Mouse (Mus musculus): ENCODE measurements at regions not wholly inside any gene's neighbourhood (a gene's known extent, or its start where the extent isn't known, plus 50 kb on each side); places are given as distances from the start of the nearest gene placed in this dataset.

DNA sequence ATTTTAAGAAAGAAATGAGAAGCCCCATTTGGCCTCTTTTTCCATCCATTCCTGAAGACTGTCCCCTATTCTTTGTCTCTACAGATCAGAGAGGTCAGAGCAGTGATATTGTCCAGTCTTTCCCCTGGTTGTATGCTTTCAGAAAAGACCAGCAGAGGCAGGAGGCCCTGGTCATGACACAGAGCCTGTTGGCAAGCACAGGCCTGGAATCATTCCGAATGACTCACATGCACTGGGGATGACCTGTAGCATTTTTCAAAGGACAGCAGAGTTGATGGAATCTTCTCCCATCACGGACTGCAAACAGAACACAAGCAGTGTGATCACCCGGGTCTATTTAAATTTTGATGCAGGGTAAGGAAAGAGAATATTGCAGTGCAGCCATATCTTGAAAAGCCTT is 50.2 kb upstream of the Nxt1 start:
- H3K27me3 ChIP-seq (ENCODE audit: control insufficient read depth, insufficient read depth, low read depth, low read length), result no peaks in the 10 kb centered on the region
- ATAC-seq (ENCODE audit: low read depth), result no peak
- H3K4me3 ChIP-seq (ENCODE audit: low read length), result no peak overlapping the region
- H3K9ac ChIP-seq (ENCODE audit: low read length), result no peak overlapping the region
- no peaks in the 10 kb centered on the region for H3K36me3 ChIP-seq (ENCODE audit: control insufficient read depth, insufficient read depth, low read length)
- 43% methylated on average over 3 of the region's 3 CpGs for WGBS
- no peak overlapping the region for H3K27ac ChIP-seq (ENCODE audit: low read length)
- H3K4me1 ChIP-seq (replicated peaks; ENCODE audit: control insufficient read depth, insufficient read depth, low read length), result no peaks in the 10 kb centered on the region
- H3K9me3 ChIP-seq (ENCODE audit: control insufficient read depth, low read length), result no peaks in the 10 kb centered on the region
- H3K4me2 ChIP-seq (ENCODE audit: low read depth, low read length), result no peak overlapping the region

GRCm38 (mm10) chr2:148611911-148612310 is 60.5 kb upstream of the Nxt1 start:
- Histone ChIP-seq H3K4me3 (ENCODE audit: low read length) (no peak overlapping the region), H3K9ac (ENCODE audit: low read length) (no peak overlapping the region), H3K27me3 (ENCODE audit: control insufficient read depth, insufficient read depth, low read depth, low read length) (no peaks in the 10 kb centered on the region), H3K36me3 (ENCODE audit: control insufficient read depth, insufficient read depth, low read length) (no peaks in the 10 kb centered on the region), H3K9me3 (ENCODE audit: control insufficient read depth, low read length) (no peaks in the 10 kb centered on the region), H3K4me2 (ENCODE audit: low read depth, low read length) (no peak overlapping the region), H3K4me1 (replicated peaks; ENCODE audit: control insufficient read depth, insufficient read depth, low read length) (no peaks in the 10 kb centered on the region), H3K27ac (ENCODE audit: low read length) (no peak overlapping the region)
- no peak for ATAC-seq (ENCODE audit: low read depth)
- 79% methylated on average over 1 of the region's 1 CpGs for WGBS

DNA sequence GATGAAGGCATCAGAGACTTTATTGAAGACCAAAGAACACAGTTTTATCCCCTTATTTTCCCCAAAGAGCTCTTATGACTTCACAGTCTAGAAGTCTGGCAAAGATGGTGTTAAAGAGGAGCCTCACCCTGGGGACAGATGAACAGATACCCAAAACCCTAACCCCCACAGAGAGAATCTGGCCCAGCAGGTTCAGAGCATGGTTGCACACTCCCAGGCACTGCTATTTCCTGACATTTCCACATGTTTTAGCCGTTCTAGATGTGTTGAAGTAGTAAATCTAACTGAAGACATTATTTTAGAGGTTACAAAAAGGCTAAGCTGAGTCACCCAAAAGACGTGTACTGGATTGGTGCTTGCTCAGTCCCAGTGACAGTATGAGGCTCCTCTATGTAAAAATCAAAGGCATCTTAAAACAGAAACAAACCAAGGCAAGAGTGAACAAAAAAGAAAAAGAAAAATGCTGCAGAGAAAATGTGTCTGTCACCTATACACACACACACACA is 66.9 kb upstream of the Nxt1 start:
- Histone ChIP-seq H3K4me2 (ENCODE audit: low read depth, low read length) (no peak overlapping the region), H3K9me3 (ENCODE audit: control insufficient read depth, low read length) (no peaks in the 10 kb centered on the region), H3K27ac (ENCODE audit: low read length) (no peak overlapping the region), H3K9ac (ENCODE audit: low read length) (no peak overlapping the region), H3K4me3 (ENCODE audit: low read length) (no peak overlapping the region), H3K4me1 (replicated peaks; ENCODE audit: control insufficient read depth, insufficient read depth, low read length) (no peaks in the 10 kb centered on the region), H3K36me3 (ENCODE audit: control insufficient read depth, insufficient read depth, low read length) (no peaks in the 10 kb centered on the region), H3K27me3 (ENCODE audit: control insufficient read depth, insufficient read depth, low read depth, low read length) (no peaks in the 10 kb centered on the region)
- WGBS, result 31% methylated on average over 2 of the region's 2 CpGs
- no peak for ATAC-seq (ENCODE audit: low read depth)

DNA sequence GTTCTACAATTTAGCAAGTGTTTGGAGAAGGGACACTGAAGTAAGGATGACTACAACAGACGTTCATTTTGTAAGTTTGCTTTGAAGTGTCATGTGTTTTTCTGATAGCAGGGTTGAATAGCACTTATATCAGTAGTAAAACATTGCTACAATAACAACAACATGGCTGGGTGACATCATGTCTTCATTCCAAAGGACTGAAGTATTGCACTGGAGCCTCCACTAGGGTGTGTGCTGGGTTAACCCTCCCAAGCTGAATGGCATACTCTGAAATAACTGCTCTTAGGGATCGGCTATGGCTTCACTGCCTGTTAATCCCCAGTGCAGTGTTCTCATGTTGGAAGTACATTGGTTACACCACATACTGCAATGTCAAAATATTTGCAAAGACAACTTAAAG is 68.5 kb upstream of the Nxt1 start:
- H3K27ac ChIP-seq (ENCODE audit: low read length), result no peak overlapping the region
- H3K4me2 ChIP-seq (ENCODE audit: low read depth, low read length), result no peak overlapping the region
- 52% methylated on average over 2 of the region's 2 CpGs for WGBS
- no peaks in the 10 kb centered on the region for H3K9me3 ChIP-seq (ENCODE audit: control insufficient read depth, low read length)
- H3K4me3 ChIP-seq (ENCODE audit: low read length), result no peak overlapping the region
- ATAC-seq (ENCODE audit: low read depth), result no peak
- no peak overlapping the region for H3K9ac ChIP-seq (ENCODE audit: low read length)
- H3K27me3 ChIP-seq (ENCODE audit: control insufficient read depth, insufficient read depth, low read depth, low read length), result no peaks in the 10 kb centered on the region
- H3K36me3 ChIP-seq (ENCODE audit: control insufficient read depth, insufficient read depth, low read length), result no peaks in the 10 kb centered on the region
- H3K4me1 ChIP-seq (replicated peaks; ENCODE audit: control insufficient read depth, insufficient read depth, low read length), result no peaks in the 10 kb centered on the region

DNA sequence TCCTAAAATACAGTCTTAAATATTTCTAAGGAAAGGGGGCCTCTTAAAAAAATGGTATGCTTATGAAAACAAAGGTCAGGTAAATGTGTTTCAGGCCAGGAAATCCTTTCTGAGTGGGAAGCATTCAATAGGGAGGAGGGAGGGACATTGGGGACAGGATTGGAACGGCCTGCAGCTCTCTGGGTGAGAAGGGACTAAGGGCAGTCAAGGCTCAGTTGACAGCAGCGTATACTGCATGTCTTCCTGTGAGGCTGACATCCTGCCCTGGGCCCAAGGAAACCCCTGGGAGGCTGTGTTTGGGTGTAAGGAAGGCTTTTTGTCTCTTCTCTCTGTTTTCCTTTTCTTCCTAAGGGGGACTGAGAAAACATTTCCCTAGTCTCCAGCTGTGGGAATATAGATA is 69.1 kb upstream of the Nxt1 start:
- WGBS, result 35% methylated on average over 2 of the region's 2 CpGs
- H3K4me3 ChIP-seq (ENCODE audit: low read length), result no peak overlapping the region
- no peaks in the 10 kb centered on the region for H3K4me1 ChIP-seq (replicated peaks; ENCODE audit: control insufficient read depth, insufficient read depth, low read length)
- H3K27me3 ChIP-seq (ENCODE audit: control insufficient read depth, insufficient read depth, low read depth, low read length), result no peaks in the 10 kb centered on the region
- H3K27ac ChIP-seq (ENCODE audit: low read length), result no peak overlapping the region
- H3K4me2 ChIP-seq (ENCODE audit: low read depth, low read length), result no peak overlapping the region
- no peak overlapping the region for H3K9ac ChIP-seq (ENCODE audit: low read length)
- no peaks in the 10 kb centered on the region for H3K36me3 ChIP-seq (ENCODE audit: control insufficient read depth, insufficient read depth, low read length)
- no peak for ATAC-seq (ENCODE audit: low read depth)
- H3K9me3 ChIP-seq (ENCODE audit: control insufficient read depth, low read length), result no peaks in the 10 kb centered on the region

DNA sequence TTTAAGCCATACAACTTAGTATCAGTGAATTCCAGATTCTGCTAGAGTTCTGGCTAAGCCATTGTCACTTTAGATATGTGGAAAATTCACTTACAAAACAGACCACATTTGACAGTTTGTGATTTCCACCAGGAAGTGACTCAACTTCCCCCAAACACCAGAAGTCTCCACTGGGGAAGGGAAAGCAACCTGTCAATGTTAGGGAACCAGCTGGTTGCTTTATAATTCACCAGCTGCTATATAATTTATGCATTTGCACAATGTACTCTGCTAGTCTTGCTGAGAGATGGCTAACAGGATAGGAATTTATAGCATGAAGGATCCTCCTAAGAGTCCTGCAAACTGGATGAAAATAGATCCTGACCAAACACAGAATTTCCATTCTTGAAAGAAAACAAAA is 72.9 kb upstream of the Nxt1 start:
- no peaks in the 10 kb centered on the region for H3K27me3 ChIP-seq (ENCODE audit: control insufficient read depth, insufficient read depth, low read depth, low read length)
- H3K4me1 ChIP-seq (replicated peaks; ENCODE audit: control insufficient read depth, insufficient read depth, low read length), result no peaks in the 10 kb centered on the region
- H3K4me3 ChIP-seq (ENCODE audit: low read length), result no peak overlapping the region
- H3K27ac ChIP-seq (ENCODE audit: low read length), result no peak overlapping the region
- H3K4me2 ChIP-seq (ENCODE audit: low read depth, low read length), result no peak overlapping the region
- no peaks in the 10 kb centered on the region for H3K9me3 ChIP-seq (ENCODE audit: control insufficient read depth, low read length)
- no peak overlapping the region for H3K9ac ChIP-seq (ENCODE audit: low read length)
- no peak for ATAC-seq (ENCODE audit: low read depth)
- no peaks in the 10 kb centered on the region for H3K36me3 ChIP-seq (ENCODE audit: control insufficient read depth, insufficient read depth, low read length)

DNA sequence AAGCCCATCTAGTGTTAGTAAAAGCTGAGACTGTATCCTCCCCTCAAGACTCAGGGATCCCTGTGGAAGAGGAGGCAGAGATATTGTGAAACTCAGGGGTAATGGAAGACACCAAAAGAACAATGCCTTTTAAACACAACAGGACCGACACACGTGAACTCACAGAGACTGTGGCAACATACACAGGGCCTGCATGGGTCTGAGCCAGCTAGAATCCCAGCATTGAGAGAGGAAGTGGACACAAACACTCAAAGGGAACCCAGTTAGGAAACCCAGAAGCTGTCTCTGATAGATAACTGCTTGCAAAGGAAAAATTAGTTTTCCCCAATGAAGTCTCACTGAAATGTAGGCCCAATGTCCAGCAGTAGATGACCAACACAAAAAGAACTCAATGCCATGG is 75.4 kb upstream of the Nxt1 start:
- Histone ChIP-seq H3K27ac (ENCODE audit: low read length) (no peak overlapping the region), H3K4me3 (ENCODE audit: low read length) (no peak overlapping the region), H3K4me1 (replicated peaks; ENCODE audit: control insufficient read depth, insufficient read depth, low read length) (no peaks in the 10 kb centered on the region), H3K9me3 (ENCODE audit: control insufficient read depth, low read length) (no peaks in the 10 kb centered on the region), H3K36me3 (ENCODE audit: control insufficient read depth, insufficient read depth, low read length) (no peaks in the 10 kb centered on the region), H3K27me3 (ENCODE audit: control insufficient read depth, insufficient read depth, low read depth, low read length) (no peaks in the 10 kb centered on the region), H3K4me2 (ENCODE audit: low read depth, low read length) (no peak overlapping the region), H3K9ac (ENCODE audit: low read length) (no peak overlapping the region)
- 76% methylated on average over 2 of the region's 2 CpGs for WGBS
- no peak for ATAC-seq (ENCODE audit: low read depth)

GRCm38 (mm10) chr2:148585721-148586335 is 86.6 kb upstream of the Nxt1 start:
- no peaks in the 10 kb centered on the region for H3K4me1 ChIP-seq (replicated peaks; ENCODE audit: control insufficient read depth, insufficient read depth, low read length)
- no peak for ATAC-seq (ENCODE audit: low read depth)
- no peak overlapping the region for H3K4me3 ChIP-seq (ENCODE audit: low read length)
- no peak overlapping the region for H3K27ac ChIP-seq (ENCODE audit: low read length)
- WGBS, result 68% methylated on average over 1 of the region's 1 CpGs
- no peaks in the 10 kb centered on the region for H3K36me3 ChIP-seq (ENCODE audit: control insufficient read depth, insufficient read depth, low read length)
- no peak overlapping the region for H3K4me2 ChIP-seq (ENCODE audit: low read depth, low read length)
- H3K9ac ChIP-seq (ENCODE audit: low read length), result no peak overlapping the region
- no peaks in the 10 kb centered on the region for H3K9me3 ChIP-seq (ENCODE audit: control insufficient read depth, low read length)
- no peaks in the 10 kb centered on the region for H3K27me3 ChIP-seq (ENCODE audit: control insufficient read depth, insufficient read depth, low read depth, low read length)

GRCm38 (mm10) chr2:148582208-148582607 is 90.2 kb upstream of the Nxt1 start:
- WGBS, result 87% methylated on average over 1 of the region's 1 CpGs
- no peaks in the 10 kb centered on the region for H3K9me3 ChIP-seq (ENCODE audit: control insufficient read depth, low read length)
- no peak overlapping the region for H3K27ac ChIP-seq (ENCODE audit: low read length)
- H3K4me2 ChIP-seq (ENCODE audit: low read depth, low read length), result no peak overlapping the region
- H3K36me3 ChIP-seq (ENCODE audit: control insufficient read depth, insufficient read depth, low read length), result no peaks in the 10 kb centered on the region
- no peak overlapping the region for H3K4me3 ChIP-seq (ENCODE audit: low read length)
- no peak for ATAC-seq (ENCODE audit: low read depth)
- H3K27me3 ChIP-seq (ENCODE audit: control insufficient read depth, insufficient read depth, low read depth, low read length), result no peaks in the 10 kb centered on the region
- no peak overlapping the region for H3K9ac ChIP-seq (ENCODE audit: low read length)
- H3K4me1 ChIP-seq (replicated peaks; ENCODE audit: control insufficient read depth, insufficient read depth, low read length), result no peaks in the 10 kb centered on the region

- no peak overlapping the region for H3K27ac ChIP-seq (ENCODE audit: low read length)
- WGBS, result 74% methylated on average over 4 of the region's 4 CpGs
- no peak for ATAC-seq (ENCODE audit: low read depth)
- no peak overlapping the region for H3K9ac ChIP-seq (ENCODE audit: low read length)
- no peaks in the 10 kb centered on the region for H3K4me1 ChIP-seq (replicated peaks; ENCODE audit: control insufficient read depth, insufficient read depth, low read length)
- no peaks in the 10 kb centered on the region for H3K36me3 ChIP-seq (ENCODE audit: control insufficient read depth, insufficient read depth, low read length)
- H3K27me3 ChIP-seq (ENCODE audit: control insufficient read depth, insufficient read depth, low read depth, low read length), result no peaks in the 10 kb centered on the region
- no peak overlapping the region for H3K4me3 ChIP-seq (ENCODE audit: low read length)
- H3K9me3 ChIP-seq (ENCODE audit: control insufficient read depth, low read length), result no peaks in the 10 kb centered on the region
- no peak overlapping the region for H3K4me2 ChIP-seq (ENCODE audit: low read depth, low read length)
These were observed 90.7 kb upstream of the Nxt1 start for GRCm38 (mm10) chr2:148581666-148582065.
